Mouse (Mus musculus): ENCODE results near the gene Pxdc1. TPM values are rescaled to one million over a fixed set of nuclear protein-coding genes. Genes with fewer than 3 reads are reported as not detected.

Pxdc1 gene
- 10 to 100 TPM; 13.1 to 16.4 TPM for total RNA-seq (2021)
- long read RNA-seq, experiment 1, transcript Pxdc1-202 (5 exons, 2,684 nt), result major isoform, 14 of 18 reads
- long read RNA-seq, experiment 1, partial matches to known transcripts, result 1 of 18 reads
- long read RNA-seq, experiment 1, other reads (novel, unspliced or antisense), result 3 of 18 reads
- long read RNA-seq, experiment 2, partial matches to known transcripts, result 0 of 3 reads
- long read RNA-seq, experiment 2, other reads (novel, unspliced or antisense), result 1 of 3 reads

- DNase-seq, result peak; percentile 62 to 63
These were observed at the start of gene Pxdc1 for GRCm38 (mm10) chr13:34653391-34653790. Gene Pxdc1 (minus strand): TSS chr13:34653486.

DNA sequence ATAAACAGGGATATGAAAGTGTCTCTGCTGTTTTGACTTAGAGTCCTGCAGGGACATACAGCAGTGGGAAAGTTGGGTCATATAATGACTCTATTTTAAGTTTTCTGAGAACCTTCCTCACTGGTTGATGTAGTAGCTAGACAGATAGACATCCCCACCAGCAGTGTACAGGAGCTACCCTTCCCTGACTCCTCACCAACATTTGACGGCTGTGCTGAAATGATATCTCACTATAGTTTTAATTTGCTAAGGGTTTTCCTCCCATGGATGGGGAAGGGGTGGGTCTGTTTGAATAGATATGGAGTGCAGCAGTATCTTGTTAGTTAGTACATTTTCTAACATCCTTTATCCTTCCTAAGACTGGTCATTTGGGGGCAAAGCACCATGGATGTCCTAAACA is 47.3 kb upstream of the Pxdc1 start:
- DNase-seq, result no peak

DNA sequence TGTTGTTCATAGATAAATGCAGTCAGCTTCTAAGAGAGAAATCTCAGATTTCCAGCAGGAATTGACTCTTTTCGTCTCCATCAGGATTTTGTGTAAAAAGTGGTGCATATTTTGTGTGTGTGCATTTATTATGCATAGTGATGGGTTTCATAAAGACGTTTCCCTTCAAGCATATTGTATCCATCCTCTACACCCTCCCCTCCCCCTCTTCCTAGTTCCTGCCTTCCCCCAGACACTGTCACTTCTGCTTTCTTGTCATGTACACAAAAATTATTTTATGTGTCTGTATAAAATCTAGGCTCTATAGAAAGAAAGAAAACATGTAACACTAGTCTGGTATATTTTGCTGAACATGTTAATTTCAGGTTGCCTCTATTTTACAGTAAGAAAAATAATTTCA is 46.8 kb upstream of the Pxdc1 start:
- DNase-seq, result no peak

- no peak for DNase-seq
These were observed 43.5 kb upstream of the Pxdc1 start for GRCm38 (mm10) chr13:34696734-34697332.

- DNase-seq, result no peak
These were observed 39.8 kb upstream of the Pxdc1 start for GRCm38 (mm10) chr13:34693111-34693510.

GRCm38 (mm10) chr13:34691049-34691448 is 37.8 kb upstream of the Pxdc1 start:
- DNase-seq, result no peak

GRCm38 (mm10) chr13:34685008-34685765 is 31.9 kb upstream of the Pxdc1 start:
- DNase-seq, result no peak

DNA sequence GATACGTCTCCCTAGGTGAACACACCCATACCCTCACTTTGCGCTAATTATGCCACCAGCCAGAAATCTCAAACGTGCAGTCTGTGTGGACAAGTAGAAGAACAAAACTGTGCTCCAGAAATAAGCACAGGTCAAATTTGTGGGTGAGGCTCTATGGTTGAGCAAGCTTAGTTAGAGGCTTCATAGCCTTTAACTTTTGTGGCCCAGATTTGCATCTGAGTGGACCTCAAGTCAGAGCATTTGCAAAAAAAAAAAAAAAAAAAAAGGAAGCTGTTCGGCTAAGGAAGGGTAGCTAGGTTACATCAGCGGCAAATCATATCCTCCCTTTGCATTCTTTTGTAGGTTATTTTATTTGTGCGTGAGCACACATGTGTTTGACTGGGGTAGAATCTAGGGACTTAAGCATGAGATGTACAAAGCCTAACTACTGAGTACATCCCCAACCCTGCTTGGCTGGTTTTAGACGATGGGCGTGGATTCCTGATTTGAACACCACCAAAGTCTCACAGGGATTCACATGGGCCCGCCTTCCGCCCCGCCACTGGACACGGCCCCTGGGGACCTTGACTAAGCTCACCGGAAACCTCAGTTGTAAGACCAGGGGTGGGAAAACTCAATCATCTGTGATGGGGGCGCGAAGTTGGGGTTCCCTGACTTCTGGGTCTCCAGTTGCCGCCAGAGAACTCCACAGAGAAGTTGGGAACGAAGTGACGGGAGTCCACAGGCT is 30.6 kb upstream of the Pxdc1 start:
- peak; percentile 19 to 41 for DNase-seq

- DNase-seq, result no peak
These were observed 30.0 kb upstream of the Pxdc1 start for GRCm38 (mm10) chr13:34683270-34683669.

- no peak for DNase-seq
These were observed 23.2 kb upstream of the Pxdc1 start for GRCm38 (mm10) chr13:34676507-34676906.

GRCm38 (mm10) chr13:34675847-34676383 is 22.6 kb upstream of the Pxdc1 start:
- no peak for DNase-seq

DNA sequence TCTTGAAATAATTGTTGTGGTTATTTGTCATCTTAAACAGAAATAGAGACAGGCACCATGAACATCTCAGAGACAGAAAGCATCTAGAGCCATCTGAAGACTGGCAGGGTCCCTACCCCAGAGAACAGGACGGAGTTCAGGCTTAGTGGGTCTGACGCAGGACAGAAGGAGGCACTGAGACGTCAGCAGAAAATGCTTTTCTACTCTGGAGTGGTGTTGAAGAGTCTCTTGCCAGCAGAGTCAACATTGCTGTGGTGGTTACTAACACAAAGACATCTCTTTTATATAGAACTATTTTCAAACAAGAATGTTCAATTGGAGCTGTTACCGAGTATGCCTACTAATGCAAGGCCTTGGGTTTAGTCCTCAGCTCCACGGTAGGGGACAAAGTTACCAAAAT is 20.1 kb upstream of the Pxdc1 start:
- DNase-seq, result no peak

DNA sequence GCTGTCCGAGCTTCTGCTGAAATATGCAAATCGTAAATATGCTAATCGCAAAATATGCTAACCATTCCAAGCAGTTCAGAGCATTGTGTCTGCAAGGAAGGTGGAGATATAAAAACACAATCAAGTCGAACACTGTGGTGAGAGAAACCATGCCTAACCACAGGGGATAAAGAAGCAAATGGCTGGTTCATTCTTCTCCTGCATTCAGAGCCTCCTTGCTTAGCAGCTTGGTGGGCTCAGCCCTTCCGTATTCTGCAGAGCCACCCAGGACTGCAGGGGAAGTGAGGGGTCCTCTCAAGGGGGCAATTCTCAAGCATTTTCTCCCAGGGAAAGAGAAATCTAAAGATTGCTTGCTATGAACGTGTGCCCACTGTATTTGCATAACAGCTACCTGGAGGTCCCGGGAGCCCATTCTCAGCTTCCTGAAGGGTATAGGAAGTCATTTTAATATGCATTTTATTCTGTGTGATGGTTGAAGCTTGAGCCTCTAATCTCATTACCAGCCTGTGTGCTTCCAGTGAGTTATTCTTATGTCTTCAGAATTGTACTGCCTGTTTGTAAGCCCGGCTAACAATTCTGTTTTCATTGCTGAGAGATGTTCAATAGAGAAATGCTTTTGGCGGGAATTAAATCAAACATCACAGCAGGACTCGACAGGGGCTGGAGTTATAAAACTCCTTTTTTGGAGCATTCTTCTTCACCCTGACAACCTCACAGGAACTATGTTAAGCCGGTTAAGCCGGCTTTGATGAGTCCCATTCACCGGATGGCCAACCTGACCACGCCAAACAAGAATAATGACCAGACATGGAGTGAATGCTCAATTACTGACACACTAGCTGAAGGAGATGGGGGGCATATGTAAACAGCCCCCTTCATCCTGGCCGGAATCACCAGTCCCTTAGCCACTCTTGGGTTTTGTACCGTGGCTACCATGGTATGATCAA is 16.9 kb upstream of the Pxdc1 start:
- DNase-seq, result no peak

- peak in 1 of 2 experiments; percentile 60 for DNase-seq
These were observed 13.9 kb upstream of the Pxdc1 start for GRCm38 (mm10) chr13:34667197-34667596.

- no peak for DNase-seq
These were observed 11.8 kb upstream of the Pxdc1 start for GRCm38 (mm10) chr13:34665074-34665473.

GRCm38 (mm10) chr13:34663762-34664161 is 10.5 kb upstream of the Pxdc1 start:
- DNase-seq, result no peak

- no peak for DNase-seq
These were observed 6.2 kb upstream of the Pxdc1 start for GRCm38 (mm10) chr13:34659507-34659906.

GRCm38 (mm10) chr13:34656351-34656750 is 3.1 kb upstream of the Pxdc1 start:
- no peak for DNase-seq

DNA sequence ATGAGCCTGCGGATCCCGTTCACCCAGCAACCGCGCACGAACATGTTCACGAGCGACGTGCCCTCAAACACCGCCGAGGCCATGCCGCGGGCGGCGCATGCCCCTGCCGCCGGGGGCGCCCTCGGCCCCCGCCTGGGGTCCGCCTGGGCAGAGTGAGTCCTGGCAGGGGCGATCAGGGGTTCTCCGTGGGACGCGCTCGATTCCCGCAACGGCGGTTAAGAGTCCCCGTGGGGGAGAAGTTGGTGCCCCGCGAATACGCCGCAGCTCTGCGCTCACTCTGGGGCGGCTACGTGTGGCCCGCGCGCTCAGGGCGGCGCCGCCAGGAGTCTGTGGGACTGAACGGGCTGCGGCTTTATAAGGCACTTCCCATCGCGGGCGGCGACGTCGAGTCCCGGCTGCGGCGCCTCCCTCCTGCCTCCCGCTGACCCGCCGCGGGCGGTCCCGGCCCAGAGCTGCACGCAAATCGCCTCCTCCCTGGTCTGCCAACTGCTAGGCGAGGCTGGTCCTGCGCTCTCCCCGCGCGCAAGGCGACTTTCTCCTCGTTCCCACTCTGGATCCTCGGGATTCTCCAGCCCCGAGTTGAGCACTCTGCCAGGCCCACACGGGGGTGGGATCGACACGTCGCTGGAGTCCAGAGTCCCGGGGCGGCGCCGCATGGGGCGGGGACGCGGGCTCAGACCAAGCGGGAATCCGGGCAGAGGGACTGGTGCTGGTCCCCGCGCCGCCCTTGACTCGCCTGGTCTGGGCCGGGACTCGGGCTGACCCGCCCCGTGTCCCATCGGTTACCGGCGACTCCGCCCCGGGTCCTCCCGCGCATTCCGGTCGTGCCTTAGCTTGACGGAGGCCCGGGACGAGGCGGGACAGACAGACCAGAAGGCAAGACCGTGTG is 689 bp downstream of the Pxdc1 start:
- DNase-seq, result peak; percentile 90 to 93

GRCm38 (mm10) chr13:34652016-34652352 is 1.3 kb downstream of the Pxdc1 start:
- DNase-seq, result no peak
